Mouse (Mus musculus): ENCODE data around the gene Slco4c1. TPM values are rescaled to one million over a fixed set of nuclear protein-coding genes. Genes with fewer than 3 reads are reported as not detected.

Gene Slco4c1
- polyA plus RNA-seq, 1 experiment from 2014 or later: 0.52 TPM

GRCm38 (mm10) chr1:96768264-96768663 is 103.7 kb downstream of the Slco4c1 start:
- no peaks in the 10 kb centered on the region for H3K4me1 ChIP-seq (ENCODE audit: control insufficient read depth, insufficient read depth, low read length)
- no peak overlapping the region for H3K9ac ChIP-seq (replicated peaks; ENCODE audit: low read length)
- H3K27me3 ChIP-seq (ENCODE audit: control insufficient read depth, insufficient read depth, low read length): no peaks in the 10 kb centered on the region
- ATAC-seq (replicated peaks; ENCODE audit: insufficient number of reproducible peaks, low FRiP score, low TSS enrichment, low read depth): no peak
- H3K4me2 ChIP-seq (ENCODE audit: low read depth, low read length): no peak overlapping the region
- 29% methylated on average over 4 of the region's 4 CpGs for WGBS
- no peaks in the 10 kb centered on the region for H3K36me3 ChIP-seq (replicated peaks; ENCODE audit: control insufficient read depth, insufficient read depth, low read depth, low read length)
- no peak overlapping the region for H3K27ac ChIP-seq (replicated peaks; ENCODE audit: low read depth, low read length)
- no peak overlapping the region for H3K4me3 ChIP-seq (ENCODE audit: low read depth, low read length)
- no peaks in the 10 kb centered on the region for H3K9me3 ChIP-seq (replicated peaks; ENCODE audit: control insufficient read depth, low read length)
- peak; percentile 41 for DNase-seq (ENCODE audit: low spot score)

GRCm38 (mm10) chr1:96766535-96766934 is 105.4 kb downstream of the Slco4c1 start:
- H3K27ac ChIP-seq (replicated peaks; ENCODE audit: low read depth, low read length): no peak overlapping the region
- H3K9me3 ChIP-seq (replicated peaks; ENCODE audit: control insufficient read depth, low read length): no peaks in the 10 kb centered on the region
- no peak overlapping the region for H3K4me3 ChIP-seq (ENCODE audit: low read depth, low read length)
- no peaks in the 10 kb centered on the region for H3K27me3 ChIP-seq (ENCODE audit: control insufficient read depth, insufficient read depth, low read length)
- no peak overlapping the region for H3K9ac ChIP-seq (replicated peaks; ENCODE audit: low read length)
- no peaks in the 10 kb centered on the region for H3K36me3 ChIP-seq (replicated peaks; ENCODE audit: control insufficient read depth, insufficient read depth, low read depth, low read length)
- ATAC-seq (replicated peaks; ENCODE audit: insufficient number of reproducible peaks, low FRiP score, low TSS enrichment, low read depth) (no peak), DNase-seq (ENCODE audit: low spot score) (no peak)
- no peaks in the 10 kb centered on the region for H3K4me1 ChIP-seq (ENCODE audit: control insufficient read depth, insufficient read depth, low read length)
- no peak overlapping the region for H3K4me2 ChIP-seq (ENCODE audit: low read depth, low read length)
- 45% methylated on average over 1 of the region's 1 CpGs for WGBS
